Mouse (Mus musculus): Measurements from ENCODE around the gene Lrmda.

Gene Lrmda

GRCm38 (mm10) chr14:22988090-22988669 lies 968.7 kb downstream of the Lrmda start:
- in situ Hi-C loops (cut with MboI; ENCODE audit: low sequenced_read_pairs) = no loop called here

GRCm38 (mm10) chr14:22995184-22995935 lies 975.8 kb downstream of the Lrmda start:
- in situ Hi-C loops (cut with MboI; ENCODE audit: low sequenced_read_pairs) = no loop called here

- in situ Hi-C loops (cut with MboI; ENCODE audit: low sequenced_read_pairs) = no loop called here
Observed at GRCm38 (mm10) chr14:22998906-22999305, 979.4 kb downstream of the Lrmda start.

GRCm38 (mm10) chr14:23011989-23012388 lies 992.5 kb downstream of the Lrmda start:
- in situ Hi-C loops (cut with MboI; ENCODE audit: low sequenced_read_pairs) = no loop called here

GRCm38 (mm10) chr14:23014747-23015286 lies 995.3 kb downstream of the Lrmda start:
- in situ Hi-C loops (cut with MboI; ENCODE audit: low sequenced_read_pairs) = no loop called here

- in situ Hi-C loops (cut with MboI; ENCODE audit: low sequenced_read_pairs) = no loop called here
Observed at GRCm38 (mm10) chr14:23015321-23016067, 996.0 kb downstream of the Lrmda start.

GRCm38 (mm10) chr14:23016068-23016611 lies 996.6 kb downstream of the Lrmda start:
- in situ Hi-C loops (cut with MboI; ENCODE audit: low sequenced_read_pairs) = no loop called here

GRCm38 (mm10) chr14:23041002-23041401 lies 1021.5 kb downstream of the Lrmda start:
- in situ Hi-C loops (cut with MboI; ENCODE audit: low sequenced_read_pairs) = no loop called here

GRCm38 (mm10) chr14:23045322-23045721 lies 1025.8 kb downstream of the Lrmda start:
- in situ Hi-C loops (cut with MboI; ENCODE audit: low sequenced_read_pairs) = no loop called here

- in situ Hi-C loops (cut with MboI; ENCODE audit: low sequenced_read_pairs) = no loop called here
Observed at GRCm38 (mm10) chr14:23046330-23046729, 1026.8 kb downstream of the Lrmda start.

GRCm38 (mm10) chr14:23051441-23051840 lies 1031.9 kb downstream of the Lrmda start:
- in situ Hi-C loops (cut with MboI; ENCODE audit: low sequenced_read_pairs) = no loop called here

GRCm38 (mm10) chr14:23052833-23053592 lies 1033.5 kb downstream of the Lrmda start:
- in situ Hi-C loops (cut with MboI; ENCODE audit: low sequenced_read_pairs) = no loop called here

GRCm38 (mm10) chr14:23057228-23057976 lies 1037.9 kb downstream of the Lrmda start:
- in situ Hi-C loops (cut with MboI; ENCODE audit: low sequenced_read_pairs) = no loop called here

GRCm38 (mm10) chr14:23057987-23058386 lies 1038.5 kb downstream of the Lrmda start:
- in situ Hi-C loops (cut with MboI; ENCODE audit: low sequenced_read_pairs) = no loop called here

- in situ Hi-C loops (cut with MboI; ENCODE audit: low sequenced_read_pairs) = no loop called here
Observed at GRCm38 (mm10) chr14:23078719-23079118, 1059.2 kb downstream of the Lrmda start.

GRCm38 (mm10) chr14:23084241-23084773 lies 1064.8 kb downstream of the Lrmda start:
- in situ Hi-C loops (cut with MboI; ENCODE audit: low sequenced_read_pairs) = no loop called here

GRCm38 (mm10) chr14:23084797-23085196 lies 1065.3 kb downstream of the Lrmda start:
- in situ Hi-C loops (cut with MboI; ENCODE audit: low sequenced_read_pairs) = no loop called here

- in situ Hi-C loops (cut with MboI; ENCODE audit: low sequenced_read_pairs) = no loop called here
Observed at GRCm38 (mm10) chr14:23093306-23093705, 1073.8 kb downstream of the Lrmda start.

GRCm38 (mm10) chr14:23094546-23095157 lies 1075.1 kb downstream of the Lrmda start:
- in situ Hi-C loops (cut with MboI; ENCODE audit: low sequenced_read_pairs) = no loop called here
